Comparison of ENCODE assay signal across 20 mouse cellular contexts in the genomic region with DNA sequence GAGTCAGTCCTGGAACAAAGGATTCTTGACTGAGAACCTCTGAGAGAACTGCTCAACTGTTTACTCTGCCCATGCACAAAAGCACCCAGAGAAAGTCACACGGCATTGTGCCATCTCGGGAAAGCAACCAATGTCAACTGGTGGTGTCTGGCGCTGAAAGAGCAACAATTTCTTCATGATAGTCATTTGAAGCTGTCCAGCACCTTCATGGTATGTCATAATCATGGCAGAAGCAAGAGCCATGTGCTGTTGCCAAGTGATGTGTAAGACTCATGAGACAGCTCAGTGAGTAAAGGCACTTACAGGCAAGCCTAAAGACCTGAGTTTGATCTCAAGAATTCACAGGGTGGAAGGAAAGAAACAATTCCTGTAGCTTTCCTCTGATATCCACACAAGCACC. TPM values are rescaled to one million over a fixed set of nuclear protein-coding genes. Genes with fewer than 3 reads are reported as not detected.
DNase-seq lines count a peak whose midpoint lies in the region.
"Had no signal": no experiment of that assay in that cellular context is flagged by ENCODE, and none has a peak within 500 bp of the region (broad histone marks: within the 10 kb centered on the region; RNA-seq: fewer than 3 reads in every experiment).

No protein-coding gene starts in this region.

- peak; percentile 29 for DNase-seq in adrenal gland, postnatal 14 days
- no peak for DNase-seq in adrenal gland, adult (ENCODE audit: inconsistent age in 2 of 2, low spot score in 1 of 2)
- DNase-seq in NIH3T3 (ENCODE audit: low read depth): peak; percentile 59
- DNase-seq in fat pad, adult 2 months (ENCODE audit: extremely low read depth, low read depth, low spot score): peak; percentile 73
- no peak for DNase-seq in cerebellum, postnatal 4 days (ENCODE audit: low spot score in 2 of 2)
- no peak for DNase-seq in cerebellum, postnatal 14 days
- DNase-seq: cerebellum, adult 11 months; cerebellum, adult 2 months; cerebellum, adult 9-11 months; cerebellum, postnatal 36 days; forebrain, postnatal 0 days; gastrocnemius, adult 2 months; gastrocnemius, postnatal 14 days; heart, adult 18-20 months; heart, postnatal 10 days; heart, postnatal 36 days; kidney, adult 11 months had no signal

RNA-seq across cellular contexts. Expression of a gene that starts 18.0 kb away (rescaled TPM):
- not detected in 2 replicates for total RNA-seq in adrenal gland, postnatal 14 days (2021)
- total RNA-seq: adrenal gland, postnatal 4 days; ES-E14; forebrain, postnatal 0 days; gastrocnemius, adult 2 months; gastrocnemius, postnatal 14 days; gastrocnemius, postnatal 4 days; heart, adult 18-20 months; heart, postnatal 10 days; heart, postnatal 36 days had no signal

Comparison
In these comparisons a context has a peak if more than half of its experiments do, and no peak if none do; other contexts are left out.
1. DNase-seq: peak in adrenal gland, postnatal 14 days (single experiment), NIH3T3 (single experiment) and fat pad, adult 2 months (single experiment); none in adrenal gland, adult (0 of 2), cerebellum, postnatal 4 days (0 of 2) and cerebellum, postnatal 14 days (0 of 2).